Mouse (Mus musculus) cerebellum, adult 2 months (tissue): ENCODE data around the gene Sec16a. TPM values are rescaled to one million over a fixed set of nuclear protein-coding genes. Genes with fewer than 3 reads are reported as not detected.

Experiments
- DNase-seq, 2 experiments: peaks; one replicate each; pipeline ENCODE4 v3.0.0; 2021
- H3K27ac ChIP-seq: fragments of 200-500 bp; 2 replicates; pipeline ENCODE4 v1.5.1; 2012; ENCODE audit warnings: low read length, control low read depth, inconsistent platforms; ENCODE audit not compliant: insufficient read depth
- H3K27me3 ChIP-seq: fragments of 200-500 bp; 2 replicates; pipeline ENCODE4 v1.6.1; 2012; ENCODE audit warnings: inconsistent platforms, mild to moderate bottlenecking, low read length, moderate library complexity; ENCODE audit not compliant: control insufficient read depth, insufficient read depth
- H3K4me1 ChIP-seq: fragments of 200-500 bp; 2 replicates; pipeline ENCODE4 v1.6.1; 2011; ENCODE audit warnings: low read length; ENCODE audit not compliant: control insufficient read depth, insufficient read depth
- H3K4me3 ChIP-seq: fragments of 200-500 bp; replicated peaks from 2 replicates; pipeline ENCODE3; 2011; ENCODE audit warnings: mild to moderate bottlenecking, low read depth, low read length, control low read depth; ENCODE audit not compliant: insufficient read depth
- CTCF ChIP-seq: fragments of 200-500 bp; IDR thresholded peaks from 2 replicates; pipeline ENCODE4 v1.5.1; 2011; ENCODE audit warnings: low read depth, mild to moderate bottlenecking, control low read depth, low read length, moderate library complexity, borderline replicate concordance; ENCODE audit not compliant: insufficient read depth
- POLR2A ChIP-seq: fragments of 200-500 bp; IDR thresholded peaks from 2 replicates; pipeline ENCODE4 v1.6.1; 2011; ENCODE audit warnings: low read length, control low read depth, borderline replicate concordance; ENCODE audit not compliant: insufficient read depth
- WGBS: fragments of 180-500 bp; shearing (Covaris S2); methylation state at CpG from one replicate; pipeline ENCODE4 v1.1.7; 2018; 5-methylcytosine and 5-hydroxymethylcytosine counted together
- polyA plus RNA-seq: library from polyadenylated mRNA; depleted of rRNA; stranded (reverse); fragments of >200 nt; gene quantifications from 2 replicates; pipeline ENCODE4 v1.2.3, GENCODE M21; 2012

The Sec16a gene
- polyA plus RNA-seq, 1 experiment, result 43.2 TPM

GRCm38 (mm10) chr2:26442843-26443242, 2.2 kb downstream of the Sec16a start:
- TF ChIP-seq CTCF (no peak), POLR2A (no peak)

GRCm38 (mm10) chr2:26441688-26442087, 3.3 kb downstream of the Sec16a start:
- WGBS, result 3% methylated on average over 5 of the region's 5 CpGs
- DNase-seq, result no peak
- H3K27me3 ChIP-seq, result no peaks in the 10 kb centered on the region
- H3K27ac ChIP-seq, result no peak overlapping the region
- no peak for TF ChIP-seq POLR2A
- TF ChIP-seq CTCF, result no peak
- no peak overlapping the region for H3K4me3 ChIP-seq
- H3K4me1 ChIP-seq, result peaks cover 5% of the 10 kb centered on the region

More at GRCm38 (mm10) chr2:26442843-26443242, 2.2 kb downstream of the Sec16a start:
- no peaks in the 10 kb centered on the region for H3K27me3 ChIP-seq
- no peak for DNase-seq
- WGBS, result 81% methylated on average over 1 of the region's 1 CpGs
- no peak overlapping the region for H3K27ac ChIP-seq
- peaks cover 6% of the 10 kb centered on the region for H3K4me1 ChIP-seq
- no peak overlapping the region for H3K4me3 ChIP-seq

DNA sequence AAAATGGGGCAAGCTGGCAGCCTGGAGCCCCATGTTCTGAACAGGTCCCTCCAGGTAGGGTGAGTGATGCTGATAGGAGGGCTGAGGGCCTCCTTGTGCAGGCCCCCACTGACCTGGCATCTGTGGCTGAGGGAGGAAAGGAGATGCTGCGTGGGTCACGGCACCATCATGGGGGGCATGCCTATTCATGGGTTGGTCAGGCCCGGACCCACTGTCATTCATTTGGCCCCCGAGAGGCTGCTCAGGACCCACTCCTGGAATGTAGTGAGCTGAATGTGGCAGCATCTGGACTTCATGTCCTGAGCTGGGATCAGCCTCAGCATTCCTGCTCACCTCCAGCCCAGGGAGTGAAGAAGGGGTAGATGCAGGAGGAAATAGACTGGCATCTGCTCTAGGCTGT, 3.8 kb downstream of the Sec16a start:
- DNase-seq, result no peak
- WGBS, result 91% methylated on average over 4 of the region's 4 CpGs
- H3K4me3 ChIP-seq, result no peak overlapping the region
- no peak overlapping the region for H3K27ac ChIP-seq
- TF ChIP-seq CTCF (no peak), POLR2A (no peak)
- peaks cover 3% of the 10 kb centered on the region for H3K4me1 ChIP-seq
- H3K27me3 ChIP-seq, result no peaks in the 10 kb centered on the region

DNA sequence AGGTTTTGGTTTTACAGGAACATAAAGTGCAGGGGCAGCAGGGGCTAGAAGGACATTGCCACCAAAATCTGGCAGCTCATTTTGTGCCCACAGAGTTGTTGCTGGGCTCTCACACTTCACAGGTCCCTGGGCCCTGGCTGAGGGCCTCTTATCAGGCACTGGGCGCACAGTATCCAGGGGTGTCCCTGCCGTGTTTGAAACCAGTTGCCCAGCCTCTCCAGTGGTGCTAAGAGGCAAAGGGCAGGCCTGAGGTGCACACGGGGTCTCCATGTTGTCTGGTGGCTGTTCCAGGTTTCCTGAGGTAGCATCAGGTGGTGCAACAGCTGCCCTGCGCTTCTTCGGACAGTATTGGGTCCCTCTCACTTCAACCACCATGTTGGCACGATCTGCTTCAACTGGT, 5.3 kb downstream of the Sec16a start:
- peaks cover 3% of the 10 kb centered on the region for H3K4me1 ChIP-seq
- DNase-seq, result no peak
- no peaks in the 10 kb centered on the region for H3K27me3 ChIP-seq
- H3K27ac ChIP-seq, result no peak overlapping the region
- TF ChIP-seq CTCF (no peak), POLR2A (no peak)
- no peak overlapping the region for H3K4me3 ChIP-seq
- 91% methylated on average over 6 of the region's 6 CpGs for WGBS

- 70% methylated on average over 7 of the region's 7 CpGs for WGBS
Observed at GRCm38 (mm10) chr2:26438373-26438772, 6.6 kb downstream of the Sec16a start.

GRCm38 (mm10) chr2:26437221-26437620, 7.8 kb downstream of the Sec16a start:
- H3K4me3 ChIP-seq, result no peak overlapping the region
- no peak for TF ChIP-seq POLR2A
- no peak for TF ChIP-seq CTCF
- DNase-seq, result no peak
- no peaks in the 10 kb centered on the region for H3K27me3 ChIP-seq
- 44% methylated on average over 4 of the region's 4 CpGs for WGBS
- no peak overlapping the region for H3K27ac ChIP-seq
- H3K4me1 ChIP-seq, result peaks cover 3% of the 10 kb centered on the region

More at GRCm38 (mm10) chr2:26438373-26438772, 6.6 kb downstream of the Sec16a start:
- TF ChIP-seq CTCF, result no peak
- no peak for TF ChIP-seq POLR2A
- Histone ChIP-seq H3K27me3 (no peaks in the 10 kb centered on the region), H3K4me3 (no peak overlapping the region), H3K4me1 (peaks cover 3% of the 10 kb centered on the region), H3K27ac (no peak overlapping the region)
- DNase-seq, result no peak

GRCm38 (mm10) chr2:26434791-26435572, 10.0 kb downstream of the Sec16a start:
- no peaks in the 10 kb centered on the region for H3K27me3 ChIP-seq
- peaks cover 3% of the 10 kb centered on the region for H3K4me1 ChIP-seq
- H3K27ac ChIP-seq, result no peak overlapping the region
- H3K4me3 ChIP-seq, result no peak overlapping the region
- 89% methylated on average over 7 of the region's 7 CpGs for WGBS
- DNase-seq, result no peak
- TF ChIP-seq POLR2A (no peak), CTCF (no peak)

- H3K4me3 ChIP-seq, result no peak overlapping the region
- no peak for DNase-seq
- H3K27ac ChIP-seq, result no peak overlapping the region
- no peaks in the 10 kb centered on the region for H3K4me1 ChIP-seq
- no peaks in the 10 kb centered on the region for H3K27me3 ChIP-seq
- WGBS, result 47% methylated on average over 5 of the region's 5 CpGs
- TF ChIP-seq POLR2A, result no peak
- no peak for TF ChIP-seq CTCF
Observed at GRCm38 (mm10) chr2:26429851-26430250, 15.2 kb downstream of the Sec16a start.
